Mouse (Mus musculus): ENCODE data around the gene Ppp2r3c.

- TF ChIP-seq CTCF (IDR thresholded peaks at IDR 0.05; ENCODE audit: low read depth) (peak; percentile 31; the same call in 1 of the 2 replicates), EP300 (optimal IDR thresholded peaks at IDR 0.05) (no peak)
Observed at GRCm38 (mm10) chr12:55344583-55344982, 41.8 kb upstream of the Ppp2r3c start.

Data from stomach, postnatal 0 days (tissue).